Mouse (Mus musculus) left cerebral cortex, adult 11 months (tissue): Measurements from ENCODE around the gene Dnmt3c.

Experiments used
- DNase-seq: peaks from one replicate; pipeline ENCODE4 v3.0.0; 2022; ENCODE audit warnings: low spot score

Gene Dnmt3c

DNA sequence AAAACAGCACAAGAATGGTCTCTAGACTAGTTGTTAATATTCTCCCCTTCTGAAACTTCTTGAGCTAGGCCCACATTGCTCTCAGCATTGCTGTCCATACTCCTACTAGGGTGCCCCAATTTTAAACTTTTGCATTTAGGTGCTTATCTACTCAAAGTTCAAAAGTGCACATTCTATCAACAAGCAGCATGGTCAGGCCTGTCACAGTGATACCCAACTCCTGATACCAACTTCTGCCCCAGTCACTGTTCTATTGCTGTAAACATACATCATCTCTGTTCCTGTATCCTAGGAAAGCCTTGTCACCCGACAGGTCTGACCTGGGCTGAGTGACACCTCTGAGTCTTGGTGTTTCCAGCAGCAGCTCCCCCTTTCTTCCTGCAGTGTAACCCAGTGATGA lies 26.6 kb downstream of the Dnmt3c start:
- no peak for DNase-seq

- no peak for DNase-seq
These were observed 28.0 kb downstream of the Dnmt3c start for GRCm38 (mm10) chr2:153724424-153724823.

GRCm38 (mm10) chr2:153724871-153725270 lies 28.4 kb downstream of the Dnmt3c start:
- DNase-seq: no peak

GRCm38 (mm10) chr2:153725291-153725690 lies 28.8 kb downstream of the Dnmt3c start:
- no peak for DNase-seq

DNA sequence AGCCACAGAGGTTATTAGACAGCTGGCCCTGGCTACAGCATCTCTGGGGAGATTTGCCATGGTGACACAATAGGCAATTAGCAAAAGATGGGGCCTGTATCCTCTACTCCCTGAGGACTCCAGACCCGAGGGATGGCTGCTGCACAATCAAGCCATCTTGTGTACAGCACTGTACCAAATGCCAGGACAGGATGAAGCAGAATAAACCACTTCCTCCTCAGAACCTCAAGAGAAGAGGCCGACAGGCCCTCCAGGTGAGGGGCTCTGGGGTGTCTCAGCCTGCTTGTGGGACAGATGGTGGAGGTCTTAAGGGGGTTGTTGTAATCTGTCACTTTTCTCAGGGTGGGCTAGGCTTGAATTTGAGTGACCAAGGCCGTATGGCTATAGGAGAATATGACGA lies 37.6 kb downstream of the Dnmt3c start:
- no peak for DNase-seq

DNA sequence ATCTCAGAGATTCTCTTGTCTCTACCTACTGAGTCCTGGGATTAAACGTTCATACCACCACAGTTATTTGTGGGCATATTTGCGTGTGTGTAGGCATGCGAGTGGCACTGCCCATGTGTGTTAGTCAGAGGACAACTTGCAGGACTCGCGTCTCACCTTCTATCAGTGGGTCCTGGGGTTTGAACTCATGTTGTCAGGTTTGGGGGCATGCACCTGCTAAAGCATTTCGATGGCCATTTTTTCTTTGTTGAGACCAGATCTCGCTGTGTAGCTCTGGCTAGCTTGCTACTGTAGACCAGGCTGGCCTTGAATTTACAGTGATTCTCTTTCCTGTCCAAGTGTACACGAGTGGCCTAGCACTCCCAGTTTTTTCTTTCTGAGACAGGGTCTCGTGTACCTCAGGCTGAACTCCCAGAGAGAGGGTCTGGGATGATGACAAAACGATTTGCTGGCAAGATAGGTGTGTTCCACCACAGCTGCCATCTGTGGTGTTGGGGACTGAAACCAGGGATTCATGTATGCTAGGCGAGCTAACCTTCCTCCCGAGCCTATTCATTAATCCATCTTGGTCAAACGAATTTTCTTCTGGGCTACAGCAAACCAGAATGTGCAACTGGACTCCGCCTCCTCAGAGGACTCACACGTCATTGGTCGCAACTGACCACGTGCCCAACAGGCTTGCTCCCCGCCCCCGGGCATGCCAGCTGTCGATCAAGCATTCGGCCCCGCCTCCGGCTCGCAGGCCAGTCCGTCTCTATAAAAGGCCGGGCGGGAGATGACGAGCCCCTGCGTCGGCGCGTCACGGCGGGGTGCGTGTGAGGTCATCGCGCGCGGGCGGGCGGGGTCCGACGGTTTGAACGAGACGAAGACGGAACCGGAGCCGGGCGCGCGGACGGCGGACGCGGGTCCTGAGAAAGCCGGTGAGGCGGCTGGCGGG lies 44.3 kb downstream of the Dnmt3c start, which contains the start of gene Mapre1:
Mapre1 (plus strand) TSS at position 775 of the 937 bp plus-strand sequence.
- DNase-seq: peak; percentile 99

GRCm38 (mm10) chr2:153741437-153742065 lies 45.1 kb downstream of the Dnmt3c start:
- peak; percentile 22 for DNase-seq

GRCm38 (mm10) chr2:153747994-153748393 lies 51.5 kb downstream of the Dnmt3c start:
- no peak for DNase-seq

DNA sequence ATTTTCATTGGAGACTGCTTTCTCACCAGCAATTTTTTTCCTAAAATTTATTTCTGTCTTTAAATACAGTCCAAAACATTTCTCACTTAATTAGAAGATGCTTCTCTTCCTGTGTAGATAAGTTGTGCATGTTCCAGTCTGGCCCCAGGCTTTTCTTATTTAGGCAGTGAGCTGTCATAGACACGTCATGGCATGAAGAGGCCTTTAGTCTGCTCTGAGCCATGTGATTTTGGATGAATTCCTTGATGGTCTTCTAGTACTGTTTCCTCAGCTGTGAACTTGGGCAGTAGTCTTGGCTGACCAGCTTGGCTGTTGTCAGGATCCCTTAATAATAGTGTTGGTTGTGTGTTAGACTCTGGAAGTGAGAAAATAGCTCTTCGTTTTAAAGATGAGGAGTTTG lies 53.9 kb downstream of the Dnmt3c start:
- no peak for DNase-seq

DNA sequence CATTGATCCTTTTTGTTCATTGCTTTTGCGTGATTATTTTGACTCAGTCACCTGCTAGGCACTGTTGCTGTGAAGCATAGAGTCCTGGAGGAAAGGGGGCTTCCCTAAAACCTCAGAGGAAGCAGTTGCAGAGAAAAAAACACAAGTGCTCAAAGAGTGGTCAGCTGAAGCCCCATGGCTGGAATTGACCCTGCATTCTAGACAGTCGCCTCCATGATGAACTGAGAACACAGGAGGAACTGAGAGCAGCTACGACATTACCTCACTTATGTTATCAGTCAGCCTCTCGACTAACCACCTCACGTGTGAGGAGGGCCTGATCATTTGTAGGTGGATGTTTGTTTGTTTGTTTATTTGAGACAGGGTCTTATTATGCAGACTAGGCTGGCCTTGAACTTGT lies 65.7 kb downstream of the Dnmt3c start:
- no peak for DNase-seq

DNA sequence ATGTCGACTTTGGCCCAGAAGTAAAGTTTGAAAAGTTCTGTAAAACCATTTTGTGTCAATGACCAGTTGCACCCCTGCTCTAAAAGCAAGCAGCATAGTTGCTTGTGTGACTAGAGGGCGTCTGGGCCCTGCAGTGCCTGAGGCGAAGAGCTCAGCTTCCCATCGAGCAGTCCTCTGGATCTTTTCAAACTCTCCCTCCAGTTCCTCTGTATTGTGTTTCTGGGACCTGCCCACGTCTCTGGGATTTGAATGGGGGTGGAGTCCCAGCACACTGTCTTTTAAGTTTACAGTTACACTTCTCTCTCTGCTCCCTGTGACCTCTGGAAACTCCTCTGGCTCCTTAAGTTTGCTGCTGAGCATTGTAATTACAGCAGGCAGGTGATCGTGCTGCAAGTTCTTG lies 71.0 kb downstream of the Dnmt3c start:
- DNase-seq: no peak

DNA sequence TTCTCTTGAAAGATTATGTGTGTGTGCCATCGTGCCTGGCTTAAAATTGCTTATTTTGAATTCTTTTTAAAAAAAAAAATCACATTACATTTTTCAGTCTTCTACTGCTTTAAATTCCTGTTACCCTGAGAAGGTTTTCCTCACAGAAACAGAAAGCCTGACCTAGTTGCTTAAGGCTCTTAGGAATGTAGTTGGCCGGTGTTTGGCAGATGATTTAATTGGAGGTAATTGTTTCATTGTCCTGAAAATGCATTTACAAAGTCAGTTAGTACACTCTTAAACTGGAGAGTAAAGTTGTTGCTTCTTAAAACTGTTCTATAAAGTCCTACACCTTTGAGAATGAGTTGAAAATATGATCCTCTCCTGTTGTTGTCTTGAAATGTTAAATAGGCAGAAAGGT lies 72.4 kb downstream of the Dnmt3c start:
- no peak for DNase-seq

DNA sequence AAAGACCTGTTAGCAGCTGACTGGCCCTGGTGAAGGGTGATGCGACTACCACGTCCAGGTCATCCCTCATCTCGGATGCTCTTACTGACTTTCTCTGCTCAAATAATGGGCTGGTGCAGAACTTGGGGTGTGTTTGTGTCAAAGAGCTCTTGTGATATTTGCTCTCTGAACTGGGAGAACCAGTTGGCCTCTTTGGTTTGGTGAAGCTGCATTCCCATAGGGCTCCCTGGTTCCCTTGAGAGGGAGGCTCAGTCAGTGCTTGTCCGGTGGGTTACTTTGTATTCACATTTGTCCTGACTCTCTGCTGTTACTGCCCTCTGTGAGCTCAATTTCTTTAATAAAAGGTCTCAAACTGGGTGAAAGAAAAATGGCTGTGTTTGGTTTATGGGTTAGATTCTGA lies 76.5 kb downstream of the Dnmt3c start:
- no peak for DNase-seq

DNA sequence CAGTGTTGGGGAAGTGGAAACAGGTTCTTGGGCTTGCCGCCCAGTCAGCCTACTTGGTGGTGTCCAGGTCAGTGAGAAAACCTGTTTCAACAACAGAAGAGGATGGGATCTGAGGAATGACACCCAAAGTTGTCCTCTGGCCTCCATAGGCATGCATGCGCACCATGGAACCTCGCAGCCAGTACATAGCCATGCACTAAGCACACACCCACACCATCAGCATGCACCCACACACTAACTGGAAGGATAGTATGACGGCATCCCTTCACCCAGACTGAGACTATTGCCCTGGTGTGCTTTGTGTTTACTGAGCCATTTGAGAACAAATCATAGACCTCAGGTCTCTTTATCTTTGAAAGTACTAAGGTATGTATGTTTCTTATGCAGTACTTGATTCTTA lies 79.0 kb downstream of the Dnmt3c start:
- DNase-seq: no peak

- DNase-seq: no peak
These were observed 82.3 kb downstream of the Dnmt3c start for GRCm38 (mm10) chr2:153778638-153779362.
